Mouse (Mus musculus) gastrocnemius, adult 2 months (tissue): ENCODE results near the gene Cebpg. TPM values are rescaled to one million over a fixed set of nuclear protein-coding genes. Genes with fewer than 3 reads are reported as not detected.

Experiments used
- DNase-seq: peaks from one replicate; pipeline ENCODE4 v3.0.0; 2022
- H3K27ac ChIP-seq: fragments of 200-600 bp; 2 replicates; pipeline ENCODE4 v1.8.1; 2022; ENCODE audit warnings: mild to moderate bottlenecking
- H3K4me3 ChIP-seq: fragments of 200-600 bp; 2 replicates; pipeline ENCODE4 v1.8.1; 2022; ENCODE audit warnings: mild to moderate bottlenecking, moderate library complexity
- CTCF ChIP-seq: fragments of 200-600 bp; IDR thresholded peaks from 2 replicates; pipeline ENCODE4 v1.8.1; 2022; ENCODE audit warnings: antibody characterized with exemption, mild to moderate bottlenecking, moderate library complexity
- intact Hi-C: fragments of 180-260 bp; cut with DNase I; formaldehyde crosslinking; loops from one replicate; pipeline ENCODE4 v1.15.1; 2025
- total RNA-seq, 2 experiments: library from RNA; stranded (reverse); gene quantifications; 2 replicates each; pipeline ENCODE4 v1.2.3; 2021

The Cebpg gene
- total RNA-seq, 2 experiments from 2014 or later, result 41.0 to 46.0 TPM

DNA sequence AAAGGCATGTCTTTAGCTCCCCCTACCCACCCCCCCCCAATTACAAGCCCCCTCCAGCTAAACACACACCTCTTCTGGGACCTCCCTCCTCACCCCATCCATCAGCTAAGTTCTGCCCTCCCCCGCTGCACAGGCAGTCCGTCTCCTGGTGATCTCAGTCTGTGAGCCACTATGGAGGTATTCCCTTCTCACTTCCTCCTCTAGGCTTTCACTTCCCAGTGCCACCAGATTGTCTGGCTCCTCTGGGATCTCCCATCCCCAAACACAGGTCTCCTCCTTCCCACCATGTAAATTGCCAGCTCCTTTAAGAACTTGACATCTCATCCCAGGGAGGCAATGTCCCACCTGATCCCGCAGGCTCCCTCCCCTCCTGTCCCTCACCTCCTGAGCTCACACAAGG is 9.6 kb upstream of the Cebpg start:
- Histone ChIP-seq H3K27ac (no peak overlapping the region), H3K4me3 (no peak overlapping the region)
- intact Hi-C loops, result no loop called here
- no peak for TF ChIP-seq CTCF
- DNase-seq, result peak; percentile 39

DNA sequence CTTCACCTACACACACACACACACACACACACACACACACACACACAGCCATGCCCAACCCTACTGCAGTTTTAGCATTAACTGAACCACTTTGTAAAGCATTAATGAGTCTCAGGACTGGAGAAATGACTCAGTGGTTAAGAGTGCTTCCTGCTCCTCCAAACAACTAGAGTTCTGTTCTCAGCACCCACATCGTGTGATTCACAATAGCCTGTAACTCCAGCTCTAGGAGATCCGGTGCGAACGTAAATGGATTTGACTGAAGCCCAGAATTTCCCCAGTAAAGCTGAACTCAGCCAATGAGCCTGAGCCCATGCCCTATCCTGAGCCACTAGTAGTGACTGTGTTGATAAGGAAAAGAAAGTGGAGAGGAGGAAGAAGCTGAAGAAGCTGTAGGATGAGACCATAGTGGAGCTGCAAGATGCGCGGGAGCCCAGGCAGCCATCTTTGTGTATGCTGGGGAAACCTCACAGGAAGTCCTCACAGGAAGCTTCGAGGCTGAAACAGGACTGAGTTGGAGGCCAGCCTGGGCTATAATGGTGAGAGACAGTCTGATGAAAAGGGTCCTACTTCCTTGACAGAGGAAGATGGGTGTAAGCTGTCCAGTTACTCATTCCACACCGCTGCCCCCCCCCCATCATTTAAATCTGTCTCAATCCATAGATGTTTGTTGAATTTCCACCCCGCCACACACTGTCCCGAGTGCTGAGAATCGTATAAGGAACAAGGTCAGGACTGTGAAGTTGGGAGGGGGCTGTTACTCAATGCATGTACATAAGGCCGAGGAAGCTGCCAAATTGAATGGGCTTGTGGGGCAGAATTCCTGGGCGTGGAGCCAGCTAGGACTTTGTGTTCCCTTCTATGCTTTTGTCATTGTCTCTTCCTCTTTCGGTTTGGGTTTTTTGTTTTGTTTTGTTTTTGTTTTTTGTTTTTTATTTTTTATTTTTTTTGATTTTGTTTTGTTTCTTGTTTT is 8.2 kb upstream of the Cebpg start:
- no peak for TF ChIP-seq CTCF
- intact Hi-C loops, result no loop called here
- Histone ChIP-seq H3K27ac (peak overlapping the region; percentile 21; the same call in 1 of the 2 replicates), H3K4me3 (no peak overlapping the region)
- peak; percentile 56 for DNase-seq

DNA sequence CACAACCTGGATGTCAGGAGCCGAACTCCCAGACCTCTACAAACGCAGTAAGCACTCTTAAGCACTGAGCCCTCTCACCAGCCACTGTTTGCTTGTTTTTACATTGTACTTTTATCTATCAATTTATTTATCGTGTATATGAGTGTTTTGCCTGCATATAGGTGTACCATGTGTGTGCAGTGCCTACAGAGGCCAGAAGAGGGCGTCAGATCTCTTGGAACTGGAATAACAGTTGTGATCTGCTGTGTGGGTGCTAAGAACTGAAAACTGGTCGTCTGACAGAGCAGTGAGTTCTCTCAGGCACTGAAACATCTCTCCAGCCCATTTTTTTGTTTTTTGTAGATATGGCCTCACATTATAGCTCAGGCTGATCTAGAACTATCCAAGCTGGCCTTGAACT is 3.1 kb upstream of the Cebpg start:
- intact Hi-C loops, result loop anchor here (10.0 kb wide), 1 partner anchor 895 kb away; the partner anchor contains the start of gene Uba2
- no peak overlapping the region for H3K27ac ChIP-seq
- no peak overlapping the region for H3K4me3 ChIP-seq
- TF ChIP-seq CTCF, result no peak; the same call in 1 of the 2 replicates
- no peak for DNase-seq

DNA sequence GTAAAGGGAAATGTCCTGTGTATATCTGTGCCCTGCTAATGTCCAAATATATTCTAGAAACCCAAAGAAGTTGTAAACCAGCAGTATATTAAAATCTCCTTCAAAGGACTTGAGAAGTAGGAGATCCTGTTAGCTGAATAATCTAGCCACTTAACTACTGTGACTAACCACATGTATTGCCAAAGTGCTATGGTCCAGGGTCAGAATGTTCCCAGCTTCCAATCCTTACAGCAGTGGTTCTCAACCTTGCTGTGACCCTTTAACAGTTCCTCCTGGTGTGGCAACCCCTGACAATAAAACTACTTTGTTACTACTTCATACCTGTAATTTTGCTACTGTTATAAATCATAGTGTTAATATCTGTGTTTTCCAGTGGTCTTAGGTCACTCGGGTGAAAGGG is 2.0 kb upstream of the Cebpg start:
- DNase-seq, result no peak
- no peak for TF ChIP-seq CTCF
- intact Hi-C loops, result loop anchor here (10.0 kb wide), 1 partner anchor 894 kb away; the partner anchor contains the start of gene Uba2

DNA sequence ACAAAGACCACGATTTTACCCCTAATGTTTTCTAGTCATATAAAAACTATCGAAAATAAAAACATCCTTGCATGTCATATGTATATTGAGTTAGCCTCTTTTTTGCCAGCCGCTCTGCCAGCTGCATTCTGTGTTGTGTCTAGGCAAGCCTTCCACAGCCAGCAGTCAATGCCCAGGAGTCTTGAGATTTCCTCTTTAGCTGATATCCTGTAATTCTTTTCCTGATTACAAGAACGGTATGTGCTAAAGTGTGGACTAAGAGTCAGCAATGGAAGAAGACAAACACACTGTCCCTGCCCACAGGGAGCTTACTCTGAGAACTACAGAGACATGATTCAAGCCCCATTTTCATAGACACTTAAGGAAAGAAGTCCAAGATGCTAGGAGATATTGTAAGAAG is 1.2 kb upstream of the Cebpg start:
- no peak for DNase-seq
- Histone ChIP-seq H3K27ac (peak overlapping the region; percentile 96), H3K4me3 (peak overlapping the region; percentile 92)
- TF ChIP-seq CTCF, result no peak
- intact Hi-C loops, result loop anchor here (2.0 to 10.0 kb wide), 2 partner anchors 61 to 893 kb away; partner anchors contain the start of genes Cebpa and Uba2

More for the DNA sequence above, 2.0 kb upstream of the Cebpg start:
- Histone ChIP-seq H3K27ac (peak overlapping the region; percentile 96), H3K4me3 (no peak overlapping the region)

DNA sequence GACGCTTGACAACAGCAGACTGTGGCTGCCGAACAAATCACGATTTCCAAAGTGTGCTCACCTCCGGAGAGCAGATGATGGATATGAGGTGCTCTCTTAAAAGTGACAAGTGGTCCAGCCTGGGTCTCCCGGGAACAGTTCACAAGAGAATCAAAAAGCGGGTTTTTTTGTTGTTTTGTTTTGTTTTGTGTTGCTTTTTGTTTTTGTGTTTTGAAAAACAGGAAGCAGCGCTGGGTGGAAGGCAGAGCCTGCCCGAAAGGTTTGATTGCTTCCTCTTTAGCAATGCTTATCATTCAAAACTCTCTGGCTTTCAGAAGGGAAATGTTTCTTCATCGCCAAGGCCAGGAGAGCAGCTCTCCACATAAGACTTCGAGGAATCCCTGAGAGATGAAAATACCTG is 626 bp upstream of the Cebpg start:
- Histone ChIP-seq H3K27ac (peak overlapping the region; percentile 96), H3K4me3 (peak overlapping the region; percentile 92)
- intact Hi-C loops, result loop anchor here (2.0 to 10.0 kb wide), 2 partner anchors 62 to 892 kb away; partner anchors contain the start of genes Cebpa and Uba2
- TF ChIP-seq CTCF, result no peak
- no peak for DNase-seq

DNA sequence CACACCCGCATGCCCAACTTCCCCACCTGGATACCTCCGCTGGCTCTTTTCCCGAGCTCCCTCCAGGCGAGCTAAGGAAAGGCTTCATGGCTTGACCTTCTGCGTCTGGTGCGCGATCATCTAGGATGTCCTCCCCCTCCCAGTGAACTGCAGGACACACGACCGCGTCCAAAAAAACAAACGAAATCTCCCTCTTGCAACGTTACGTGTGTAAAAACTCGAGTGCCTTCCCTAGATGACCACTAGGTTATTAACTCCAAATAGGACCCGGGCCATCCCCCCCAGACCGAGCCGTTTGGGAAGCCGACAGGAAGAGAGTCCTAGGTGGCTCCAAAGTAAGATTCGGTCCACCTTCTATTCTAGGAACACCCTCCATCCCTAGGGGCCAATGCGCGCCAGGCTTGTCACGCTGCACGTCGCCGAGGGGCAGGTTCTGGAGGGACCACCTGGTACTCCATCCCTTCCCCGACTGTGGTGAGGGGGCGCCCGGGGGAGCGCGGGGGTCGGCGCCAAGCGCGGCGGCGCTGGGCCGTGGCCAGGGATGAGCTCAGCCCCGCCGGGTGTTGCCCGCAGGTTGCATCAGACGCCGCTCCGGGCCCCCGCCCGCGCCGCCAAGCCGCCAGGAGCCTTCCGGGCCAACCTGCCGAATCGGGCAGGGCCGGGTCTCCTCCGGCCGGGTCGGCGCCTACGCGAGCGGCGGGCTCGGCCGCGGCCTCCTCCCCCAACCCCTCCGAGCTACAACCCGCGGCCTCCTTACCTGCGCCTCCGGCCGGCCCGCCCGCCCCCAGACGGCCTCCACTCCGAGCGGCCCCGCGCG is 546 bp downstream of the Cebpg start:
- peak; percentile 89 for DNase-seq
- Histone ChIP-seq H3K4me3 (peak overlapping the region; percentile 92), H3K27ac (peak overlapping the region; percentile 96)
- TF ChIP-seq CTCF, result no peak
- intact Hi-C loops, result loop anchor here (2.0 to 10.0 kb wide), 2 partner anchors 63 to 891 kb away; partner anchors contain the start of genes Cebpa and Uba2

DNA sequence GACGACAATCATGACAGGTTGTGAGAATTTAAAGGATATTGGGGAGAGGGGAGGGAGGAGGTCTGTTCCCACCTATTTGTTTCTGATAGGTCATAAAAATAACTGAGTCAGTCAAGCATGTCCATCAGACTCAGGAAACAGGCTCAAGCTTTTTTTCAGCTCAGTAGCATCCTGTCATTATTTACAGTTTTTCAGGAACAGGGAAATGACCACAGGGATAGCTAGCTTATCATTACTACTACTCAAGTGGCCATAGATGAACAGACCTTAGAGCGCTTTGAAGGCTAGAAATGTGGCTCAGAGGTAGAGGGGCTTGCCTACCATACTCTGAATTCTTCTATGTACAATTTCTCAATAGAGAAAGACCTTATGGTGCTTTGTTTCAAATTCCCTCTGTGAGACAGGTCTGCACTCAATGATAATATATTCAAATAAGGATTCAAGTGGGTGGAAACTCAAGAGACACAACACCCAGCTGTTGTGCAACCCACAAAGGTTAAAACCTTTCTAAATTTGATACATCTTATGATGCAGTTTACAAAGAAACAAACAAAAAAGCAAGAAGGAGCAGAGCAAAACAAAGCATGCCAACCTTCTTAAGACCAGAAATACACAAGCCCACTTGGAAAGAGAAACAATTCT is 1.3 kb downstream of the Cebpg start:
- no peak for TF ChIP-seq CTCF
- intact Hi-C loops, result loop anchor here (10.0 kb wide), 1 partner anchor 890 kb away; the partner anchor contains the start of gene Uba2
- DNase-seq, result no peak
- peak overlapping the region; percentile 96 for H3K27ac ChIP-seq
- H3K4me3 ChIP-seq, result peak overlapping the region; percentile 92

DNA sequence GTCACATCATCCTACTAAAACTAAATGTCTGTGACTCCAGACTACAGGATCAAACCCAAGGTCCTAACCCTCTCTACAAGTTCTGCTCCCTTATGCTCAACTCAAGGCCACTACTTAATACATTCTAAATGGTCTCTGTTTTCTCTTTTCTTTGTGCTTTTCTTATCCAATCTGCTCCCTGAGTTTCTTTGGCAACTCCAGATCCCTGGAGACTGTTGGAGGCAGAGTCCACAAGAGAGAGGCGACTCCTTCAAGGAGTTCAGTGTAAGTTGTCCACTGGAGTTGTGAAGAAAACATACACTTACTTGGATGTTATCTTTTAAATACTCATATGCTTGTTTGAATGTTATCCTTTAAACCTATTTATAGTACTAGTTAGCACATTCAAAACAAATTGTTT is 2.1 kb downstream of the Cebpg start:
- no peak for TF ChIP-seq CTCF
- DNase-seq, result no peak
- Histone ChIP-seq H3K27ac (peak overlapping the region; percentile 96), H3K4me3 (peak overlapping the region; percentile 92)
- intact Hi-C loops, result loop anchor here (10.0 kb wide), 1 partner anchor 889 kb away; the partner anchor contains the start of gene Uba2

DNA sequence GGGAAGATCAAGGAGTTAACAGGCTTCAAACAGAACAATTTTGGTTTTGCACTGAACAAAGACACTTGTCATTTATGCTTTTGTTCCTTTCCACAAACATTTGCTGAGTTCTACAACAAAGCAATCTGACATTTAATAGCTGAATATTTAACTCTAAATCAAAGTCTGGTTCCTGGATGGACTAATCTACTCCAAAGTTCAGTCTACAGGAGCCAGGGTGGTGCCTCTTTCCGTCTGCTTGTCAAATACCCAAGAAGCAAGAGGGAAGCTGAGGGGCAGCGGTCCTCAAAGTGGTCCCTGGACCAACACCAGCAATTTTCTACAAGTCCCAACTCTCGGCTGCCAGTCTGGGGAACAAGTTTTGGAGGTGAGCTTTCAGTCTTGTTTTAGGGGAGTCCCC is 3.2 kb downstream of the Cebpg start:
- intact Hi-C loops, result loop anchor here (10.0 kb wide), 1 partner anchor 888 kb away; the partner anchor contains the start of gene Uba2
- no peak for TF ChIP-seq CTCF
- peak overlapping the region; percentile 6; the same call in 1 of the 2 replicates for H3K27ac ChIP-seq
- DNase-seq, result no peak
- H3K4me3 ChIP-seq, result no peak overlapping the region

DNA sequence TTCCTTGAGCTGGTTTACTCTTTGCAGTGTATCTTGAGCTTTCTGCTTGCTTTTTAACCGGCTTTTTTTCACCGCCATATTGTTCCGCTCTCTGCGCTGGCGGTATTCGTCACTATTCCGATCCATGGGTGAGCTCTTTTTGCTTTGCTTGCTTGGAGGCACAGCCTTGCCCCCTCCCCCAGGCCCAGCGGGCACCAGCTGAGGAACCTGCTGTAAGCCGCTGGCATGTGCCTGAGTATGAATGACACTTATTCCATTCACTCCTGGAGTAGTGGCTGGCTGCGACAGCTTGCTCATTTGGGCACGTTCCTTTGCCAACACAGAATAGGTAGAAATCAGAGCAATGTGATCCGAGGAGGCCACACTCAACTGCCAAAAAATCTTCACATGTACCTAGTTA is 5.8 kb downstream of the Cebpg start:
- intact Hi-C loops, result loop anchor here (10.0 kb wide), 1 partner anchor 886 kb away; the partner anchor contains the start of gene Uba2
- no peak for DNase-seq
- no peak for TF ChIP-seq CTCF
- Histone ChIP-seq H3K4me3 (no peak overlapping the region), H3K27ac (no peak overlapping the region)

DNA sequence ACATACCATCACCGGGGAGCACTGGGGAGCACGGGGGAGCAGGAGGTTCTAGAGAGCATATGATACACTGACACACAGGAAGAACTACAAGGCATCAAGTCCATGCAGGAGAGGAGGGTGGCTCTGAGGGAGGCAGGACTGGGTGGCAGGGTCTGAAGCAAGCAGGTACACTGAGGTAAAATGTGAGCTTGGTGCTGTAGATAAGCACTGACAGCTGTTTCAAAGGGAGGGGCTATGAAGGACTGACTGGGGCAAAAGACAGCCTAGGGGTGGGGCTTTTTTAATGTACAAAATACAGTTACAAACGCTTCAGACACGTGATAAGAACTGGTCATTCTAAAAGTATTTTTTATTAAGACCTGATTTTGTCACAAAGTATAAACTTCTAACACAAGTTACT is 10.3 kb downstream of the Cebpg start:
- no peak for DNase-seq
- Histone ChIP-seq H3K4me3 (no peak overlapping the region), H3K27ac (no peak overlapping the region)
- intact Hi-C loops, result no loop called here
- TF ChIP-seq CTCF, result no peak
